Mouse (Mus musculus) T-cell, adult 2 months (primary cell): ENCODE data around the gene A530084C06Rik.

Source experiments
- DNase-seq: peaks from one replicate; pipeline ENCODE4 v3.0.0; 2022; ENCODE audit warnings: low spot score

A530084C06Rik gene

DNA sequence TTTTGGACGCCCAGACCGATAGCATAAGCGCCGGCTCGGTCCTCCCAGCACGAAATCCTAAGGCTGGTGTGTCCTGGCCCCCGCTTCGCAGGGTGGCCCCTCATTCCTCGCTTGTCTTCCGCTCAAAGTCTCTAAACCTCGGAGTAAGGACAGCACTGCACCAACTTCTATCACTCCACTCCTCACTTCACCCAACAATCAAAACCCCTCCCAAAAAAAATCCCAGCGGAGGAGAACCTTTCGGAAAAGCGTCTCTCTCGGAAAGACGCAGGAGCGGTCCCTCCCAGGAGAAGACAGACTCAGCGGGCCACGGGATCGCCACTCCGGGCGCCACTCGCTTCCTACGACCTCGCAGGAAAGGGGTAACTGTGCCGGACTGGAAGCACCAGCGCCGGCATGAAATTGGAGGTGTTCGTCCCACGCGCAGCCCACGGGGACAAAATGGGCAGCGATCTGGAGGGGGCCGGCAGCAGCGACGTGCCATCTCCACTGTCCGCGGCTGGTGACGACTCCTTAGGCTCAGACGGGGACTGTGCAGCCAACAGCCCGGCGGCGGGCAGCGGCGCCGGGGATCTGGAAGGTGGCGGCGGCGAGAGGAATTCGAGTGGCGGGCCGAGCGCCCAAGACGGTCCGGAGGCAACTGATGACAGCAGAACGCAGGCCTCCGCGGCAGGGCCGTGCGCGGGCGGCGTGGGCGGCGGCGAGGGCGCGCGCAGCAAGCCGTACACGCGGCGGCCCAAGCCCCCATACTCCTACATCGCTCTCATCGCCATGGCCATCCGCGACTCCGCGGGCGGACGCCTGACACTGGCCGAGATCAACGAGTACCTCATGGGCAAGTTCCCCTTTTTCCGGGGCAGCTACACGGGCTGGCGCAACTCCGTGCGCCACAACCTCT is at the start of gene A530084C06Rik:
Gene A530084C06Rik, minus strand, starts transcription at position 813 of the 898 bp plus-strand sequence.
- DNase-seq: peak; percentile 1

DNA sequence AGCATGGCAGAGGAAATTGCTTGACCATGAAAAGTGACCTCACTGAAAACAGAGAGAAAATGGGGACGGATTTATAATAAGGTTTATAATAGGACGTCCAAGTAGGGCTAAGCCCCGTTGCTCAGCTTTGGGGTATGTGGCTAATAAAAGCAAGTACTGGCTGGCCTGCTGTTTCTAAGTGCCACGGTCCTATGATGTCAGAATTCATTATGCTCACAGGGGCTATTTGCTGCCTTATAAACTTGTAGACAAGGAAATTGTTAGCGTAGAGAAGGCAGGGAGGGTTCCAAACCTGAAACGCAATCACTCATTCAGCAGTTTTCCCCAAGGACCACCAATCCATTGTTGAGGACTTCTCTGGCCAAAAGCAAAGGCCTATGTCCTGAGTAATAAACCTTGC is 44.8 kb upstream of the A530084C06Rik start:
- DNase-seq: no peak

DNA sequence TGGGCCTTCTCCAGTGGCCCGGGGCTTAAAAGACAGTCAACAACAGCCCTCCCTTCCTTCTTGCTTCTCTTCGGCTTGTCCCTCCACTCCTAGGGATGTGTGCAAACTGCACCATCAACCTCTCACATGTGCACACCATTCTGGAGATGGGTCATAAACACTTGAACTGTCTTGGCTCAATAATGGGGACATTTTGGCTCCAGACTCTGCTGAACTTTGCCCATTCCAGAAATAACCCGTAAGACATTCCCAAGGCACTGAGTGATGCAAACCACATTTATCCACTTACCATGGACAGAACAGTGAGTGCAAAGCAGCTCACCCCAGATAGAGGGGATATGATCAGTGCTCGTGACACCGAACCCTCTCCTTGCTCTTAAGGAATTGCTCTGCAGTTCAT is 40.4 kb upstream of the A530084C06Rik start:
- no peak for DNase-seq

DNA sequence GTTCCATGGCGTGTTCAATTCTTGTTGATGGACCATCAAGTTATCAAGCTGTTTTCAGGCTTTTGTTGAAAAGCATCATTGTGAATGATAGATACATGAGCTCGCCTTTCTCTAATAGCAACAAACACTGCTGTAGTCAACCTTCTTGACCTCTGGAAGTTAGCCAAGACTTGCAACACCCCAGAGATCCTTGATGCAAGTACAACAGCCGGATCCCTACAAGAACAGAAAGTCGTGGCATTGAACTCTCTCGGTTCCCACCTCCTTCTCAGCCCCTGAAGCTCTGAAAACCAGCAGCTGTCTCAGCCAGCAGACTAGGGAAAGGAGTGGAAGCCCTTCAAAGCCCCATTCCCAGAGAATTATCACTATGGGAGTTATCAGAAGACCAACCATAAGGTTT is 28.2 kb upstream of the A530084C06Rik start:
- no peak for DNase-seq

DNA sequence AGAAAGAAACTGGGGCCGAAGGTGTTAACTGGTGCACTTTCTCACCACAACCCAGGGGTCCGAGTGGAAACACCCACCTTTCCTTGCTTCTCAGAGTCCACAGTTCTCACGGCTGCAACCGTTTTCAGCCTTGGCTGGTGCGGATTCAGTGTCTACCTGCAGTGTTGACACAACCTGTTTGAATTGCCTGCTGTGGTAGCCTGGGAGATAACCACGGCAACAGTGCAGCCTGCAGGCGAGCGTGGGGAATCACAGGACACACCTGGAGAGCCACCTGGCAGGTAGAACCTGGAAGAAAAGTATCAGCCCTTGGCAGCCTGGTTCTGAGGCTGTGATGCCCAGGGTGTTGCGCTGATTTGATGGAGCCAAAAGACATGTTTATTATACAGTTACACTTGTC is 20.7 kb upstream of the A530084C06Rik start:
- DNase-seq: no peak

DNA sequence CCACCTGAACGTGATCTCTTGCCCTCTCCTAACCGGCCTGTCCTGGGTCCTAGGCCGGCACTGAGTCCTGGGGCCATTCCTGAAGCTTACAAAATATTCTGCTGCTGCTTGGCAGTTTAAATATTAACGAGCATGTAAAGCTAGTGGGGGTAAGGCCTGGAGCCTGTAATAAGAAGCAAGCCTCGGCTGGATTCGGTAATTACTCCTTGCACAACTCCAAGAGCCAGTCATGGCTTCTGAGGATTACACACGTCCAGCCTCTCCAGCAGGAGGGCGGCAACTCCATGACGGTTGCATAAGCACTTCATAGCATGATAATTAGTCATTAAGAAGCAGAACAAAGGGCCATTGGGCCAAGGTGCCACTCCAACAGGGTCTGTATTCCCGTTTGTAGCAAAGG is 19.3 kb upstream of the A530084C06Rik start:
- no peak for DNase-seq

DNA sequence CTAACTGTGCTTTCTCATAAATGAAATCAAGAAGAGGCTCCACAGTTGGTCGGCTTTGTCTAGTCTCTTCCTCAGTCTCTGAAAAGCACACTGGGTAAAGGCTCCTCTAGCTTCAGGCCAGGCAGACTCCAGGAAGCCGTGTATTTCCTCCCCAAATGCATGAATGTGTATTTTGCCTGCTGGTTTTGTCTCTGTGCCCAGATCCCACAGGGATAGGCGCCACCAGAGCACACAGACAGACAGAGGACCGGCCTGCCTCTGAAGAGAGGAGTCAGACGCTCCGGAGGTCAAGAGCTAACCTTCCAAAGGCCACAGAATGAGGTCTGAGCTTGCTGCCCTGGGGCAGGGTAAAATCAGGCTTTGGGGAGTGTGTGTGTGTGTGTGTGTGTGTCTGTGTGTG is 18.4 kb upstream of the A530084C06Rik start:
- no peak for DNase-seq

DNA sequence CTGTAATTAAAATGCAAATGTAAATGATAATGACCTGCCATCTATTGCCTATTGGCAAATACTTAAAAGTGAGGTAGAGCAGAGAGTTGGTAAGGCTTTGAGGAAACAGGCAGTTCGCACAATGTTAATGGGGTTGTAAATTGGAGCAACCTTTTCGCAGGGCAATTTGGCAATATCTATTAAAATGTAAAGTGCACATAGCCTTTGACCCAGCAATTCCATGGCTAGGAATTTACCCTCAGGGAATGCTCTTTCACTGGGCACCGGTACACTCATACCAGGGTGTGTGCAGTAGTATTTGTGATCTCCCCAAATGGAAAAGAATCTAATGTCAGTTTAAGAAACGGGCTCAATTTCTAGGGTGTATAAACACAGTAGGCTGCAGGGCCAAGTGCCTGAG is 17.6 kb upstream of the A530084C06Rik start:
- DNase-seq: no peak

DNA sequence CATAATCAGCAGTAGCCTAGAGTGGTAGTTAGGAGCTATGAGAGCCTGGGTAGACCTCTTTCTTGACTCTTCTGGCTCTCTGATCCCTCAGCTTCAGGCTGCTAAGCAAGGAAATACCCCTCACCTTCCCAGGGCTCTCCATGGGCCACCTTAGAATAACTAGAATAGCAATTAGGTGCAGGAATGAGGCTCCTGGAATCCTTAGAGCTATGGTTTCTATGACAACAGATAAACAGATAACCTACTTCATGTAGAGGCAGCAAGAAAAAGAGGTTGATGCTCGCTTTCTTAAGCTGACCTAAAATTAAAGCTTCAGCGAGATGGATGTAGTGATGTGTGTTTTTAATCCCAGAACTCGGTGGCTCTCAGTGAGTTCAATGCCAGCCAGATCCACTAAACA is 15.5 kb upstream of the A530084C06Rik start:
- no peak for DNase-seq

DNA sequence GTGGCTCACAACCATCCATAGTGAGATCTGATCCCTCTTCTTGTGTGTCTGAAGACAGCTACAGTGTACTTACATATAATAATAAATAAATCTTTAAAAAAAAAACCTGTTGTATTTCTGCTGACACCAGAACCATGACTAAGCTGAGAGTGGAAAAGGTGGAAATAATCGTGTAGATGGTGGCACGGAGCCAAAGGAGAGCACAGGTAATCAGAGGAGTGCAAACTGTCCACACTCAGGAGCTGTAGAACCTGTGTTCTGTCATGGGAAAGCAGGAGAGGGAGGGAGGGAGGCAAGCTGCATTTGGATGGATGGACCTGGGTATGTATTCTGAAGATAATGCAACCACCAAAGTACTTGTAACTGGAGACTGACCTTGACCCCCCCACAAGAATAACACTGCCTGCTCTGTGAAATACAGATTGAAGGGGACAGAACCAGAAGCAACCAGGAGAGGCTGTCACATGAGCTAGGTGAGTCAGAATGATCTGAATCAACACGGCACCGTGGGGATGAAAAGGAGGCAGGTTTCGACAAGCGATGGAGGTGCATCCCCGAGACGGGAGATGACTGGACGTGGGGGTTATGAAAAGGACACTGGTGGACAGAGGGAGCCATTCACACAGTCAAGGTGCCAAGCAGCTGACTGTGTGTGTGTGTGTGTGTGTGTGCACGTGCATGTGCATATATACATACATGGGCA is 13.8 kb upstream of the A530084C06Rik start:
- no peak for DNase-seq

DNA sequence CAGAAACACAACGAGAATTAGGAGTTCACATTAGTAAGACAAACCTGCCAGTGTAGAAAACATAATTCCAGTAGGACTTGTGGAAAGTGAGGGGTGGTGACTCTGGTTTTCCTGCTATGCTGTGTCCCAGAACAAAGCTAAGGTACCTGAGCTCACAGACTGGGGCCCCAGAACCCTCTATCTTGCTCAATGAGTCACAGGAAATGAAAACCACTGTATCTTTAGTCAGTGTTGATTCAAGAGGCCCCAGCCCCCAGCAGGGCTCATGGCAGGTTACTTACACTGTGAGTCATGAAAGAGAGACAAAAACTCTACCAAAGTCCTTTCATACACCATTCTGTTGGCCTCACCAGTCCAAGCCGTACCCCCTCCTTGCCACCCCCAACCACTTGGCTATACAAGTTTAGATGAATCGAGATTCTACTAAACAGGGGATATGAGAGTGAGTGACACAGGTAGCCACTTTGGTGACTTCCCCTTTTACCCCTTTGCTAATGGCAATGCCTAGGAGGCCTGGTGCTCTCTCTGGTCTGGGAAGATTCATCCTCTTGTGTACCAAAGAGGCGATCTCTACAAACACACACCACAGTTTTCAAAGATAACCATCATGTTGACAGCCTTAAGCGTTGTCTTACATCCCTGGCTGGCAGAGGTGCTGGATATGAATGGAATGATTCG is 8.6 kb upstream of the A530084C06Rik start:
- no peak for DNase-seq

DNA sequence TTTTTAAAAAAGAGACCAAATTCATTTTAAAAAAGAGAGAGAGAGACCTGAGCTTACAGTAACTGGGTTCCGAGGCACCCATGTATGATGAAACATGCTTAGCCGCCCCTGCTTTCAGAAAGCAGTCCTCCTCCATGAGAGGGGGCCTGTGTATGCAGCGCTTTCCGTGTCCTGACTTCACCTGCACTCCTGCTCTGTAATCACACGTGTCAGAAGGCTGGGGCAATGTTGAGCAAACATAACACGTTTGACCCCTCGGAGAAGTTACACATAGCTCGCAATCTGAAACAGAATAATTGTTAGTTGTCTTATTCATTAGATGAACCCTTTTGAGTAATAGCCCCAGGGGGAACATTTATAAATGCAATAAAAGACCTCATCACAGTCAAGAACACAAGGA is 8.0 kb upstream of the A530084C06Rik start:
- DNase-seq: no peak

DNA sequence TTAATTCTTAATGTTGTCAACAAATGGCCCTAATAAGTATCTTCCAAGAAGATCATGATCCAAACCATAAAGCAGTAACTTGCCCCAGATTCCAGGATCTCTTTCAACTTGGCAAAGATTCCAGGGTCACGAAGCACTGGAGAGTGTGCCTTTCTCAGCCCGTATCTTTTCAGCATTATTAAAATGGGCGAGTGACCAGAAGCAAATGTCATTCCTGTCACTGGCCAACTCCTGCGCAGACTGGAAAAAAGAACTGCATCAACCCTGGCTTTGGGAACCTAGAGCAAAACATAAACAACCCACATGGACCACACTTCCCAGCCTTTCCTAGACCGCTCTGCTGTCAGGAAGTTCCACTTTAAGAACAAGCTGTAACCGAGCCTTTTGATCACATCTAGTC is 5.3 kb upstream of the A530084C06Rik start:
- DNase-seq: no peak

DNA sequence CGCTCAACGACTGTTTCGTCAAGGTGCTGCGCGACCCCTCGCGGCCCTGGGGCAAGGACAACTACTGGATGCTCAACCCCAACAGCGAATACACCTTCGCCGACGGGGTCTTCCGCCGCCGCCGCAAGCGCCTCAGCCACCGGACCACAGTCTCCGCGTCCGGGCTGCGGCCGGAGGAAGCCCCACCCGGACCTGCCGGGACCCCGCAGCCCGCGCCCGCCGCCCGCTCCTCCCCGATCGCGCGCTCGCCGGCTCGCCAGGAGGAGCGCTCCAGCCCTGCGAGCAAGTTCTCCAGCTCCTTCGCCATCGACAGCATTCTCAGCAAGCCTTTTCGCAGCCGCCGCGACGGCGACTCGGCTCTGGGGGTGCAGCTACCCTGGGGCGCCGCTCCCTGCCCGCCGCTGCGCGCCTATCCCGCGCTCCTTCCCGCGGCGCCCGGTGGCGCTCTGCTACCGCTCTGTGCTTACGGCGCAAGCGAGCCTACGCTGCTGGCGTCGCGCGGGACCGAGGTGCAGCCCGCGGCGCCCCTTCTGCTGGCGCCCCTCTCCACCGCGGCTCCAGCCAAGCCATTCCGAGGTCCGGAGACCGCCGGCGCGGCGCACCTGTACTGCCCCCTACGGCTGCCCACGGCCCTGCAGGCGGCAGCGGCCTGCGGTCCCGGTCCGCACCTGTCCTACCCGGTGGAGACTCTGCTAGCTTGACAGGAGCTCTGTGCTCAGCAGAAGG is 449 bp upstream of the A530084C06Rik start:
- peak; percentile 15 for DNase-seq

DNA sequence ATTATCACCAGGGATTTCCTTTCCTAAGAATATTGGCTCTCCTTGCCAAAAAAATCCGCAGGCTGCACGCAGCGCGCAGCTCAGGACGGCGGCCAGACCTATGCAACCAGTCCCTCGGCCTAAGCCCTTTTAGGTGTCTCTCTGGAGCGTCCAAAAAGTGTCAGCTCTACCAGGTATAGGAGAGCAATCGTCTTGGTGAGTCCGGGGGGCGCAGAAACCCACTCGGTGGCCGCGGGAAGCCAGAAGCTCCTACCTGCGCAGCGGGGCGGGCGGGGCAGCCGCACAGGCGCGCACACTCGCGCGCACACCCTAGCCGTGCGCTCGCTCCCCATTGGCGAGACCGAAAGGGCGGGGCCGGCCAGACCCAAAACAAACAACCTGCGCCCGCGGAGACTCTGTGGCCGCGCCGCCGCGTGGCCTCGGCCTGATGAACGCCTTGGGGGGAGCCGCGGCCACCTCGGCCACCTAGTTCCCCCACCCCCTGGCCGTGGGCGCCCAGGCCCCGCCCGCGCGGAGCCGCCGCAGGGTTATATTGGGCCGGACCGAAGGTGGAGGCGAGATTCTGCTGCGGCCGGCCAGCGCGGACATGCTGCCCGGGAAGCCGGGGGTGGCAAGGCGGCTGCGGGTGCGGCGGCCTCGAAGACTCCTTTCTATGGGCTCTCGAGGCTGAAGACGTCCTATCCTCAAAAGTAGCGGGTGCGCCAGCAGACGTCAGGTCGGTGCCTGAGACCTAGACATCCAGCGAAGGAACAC is 1.2 kb downstream of the A530084C06Rik start:
- peak; percentile 0 for DNase-seq

DNA sequence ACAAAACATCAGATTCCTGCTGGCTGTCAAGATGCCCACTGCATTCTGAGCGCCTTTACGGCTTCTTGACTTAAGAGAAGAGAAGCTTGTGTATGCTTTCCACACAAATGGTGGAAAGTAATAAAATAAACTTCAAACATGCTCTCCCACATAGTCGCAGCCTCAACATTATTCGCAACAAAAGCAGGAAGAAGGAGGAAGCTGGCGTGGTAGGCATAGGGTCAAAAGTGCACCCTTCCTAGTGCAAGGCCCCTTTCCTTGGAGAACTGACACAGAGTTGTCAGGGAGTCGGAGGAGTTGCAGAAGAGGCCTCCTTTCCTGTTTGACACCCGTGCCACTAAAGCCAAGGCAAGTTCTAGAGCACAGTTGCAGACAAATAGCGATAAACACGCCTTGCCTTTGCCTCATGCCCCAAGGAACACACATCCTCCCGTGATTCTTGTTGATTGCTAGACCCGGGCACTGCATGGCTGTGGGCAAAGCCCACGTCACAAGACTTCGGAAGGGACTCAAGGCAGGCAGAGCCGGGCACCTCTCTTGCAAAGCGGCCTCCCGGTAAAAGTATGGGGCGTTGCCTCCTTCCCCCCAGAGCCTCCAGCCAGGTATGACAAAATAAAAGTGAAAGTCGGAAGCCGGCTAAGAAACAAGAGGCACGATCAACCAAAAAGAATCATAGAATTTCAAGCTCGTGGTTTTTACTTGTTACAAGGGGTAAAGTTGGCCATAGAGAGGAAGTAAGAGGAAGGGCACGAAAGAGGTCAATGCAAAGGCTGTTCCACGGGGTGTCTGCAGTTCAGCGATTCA is 2.0 kb downstream of the A530084C06Rik start:
- peak; percentile 6 for DNase-seq

DNA sequence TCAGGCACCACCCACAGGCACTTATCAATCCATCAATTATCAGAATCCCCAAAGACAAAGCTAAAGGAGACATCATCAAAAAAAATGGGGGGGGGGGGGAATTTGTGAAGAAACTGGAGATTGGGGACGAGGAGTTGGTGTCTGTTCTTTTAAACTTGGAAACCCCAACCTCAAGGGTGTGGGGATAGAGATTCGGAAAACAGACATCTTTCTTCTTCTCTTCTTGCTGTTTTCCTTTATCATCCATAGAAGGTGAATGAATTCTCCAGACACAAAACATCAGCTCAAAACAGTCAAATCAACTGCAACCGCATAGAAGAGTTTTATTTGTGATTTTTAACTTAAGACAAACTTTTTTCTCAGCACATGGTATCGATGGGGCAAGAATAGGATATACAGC is 3.3 kb downstream of the A530084C06Rik start, which contains the start of gene Foxq1:
Gene Foxq1, plus strand, starts transcription at position 301 of the 400 bp plus-strand sequence.
- DNase-seq: no peak

DNA sequence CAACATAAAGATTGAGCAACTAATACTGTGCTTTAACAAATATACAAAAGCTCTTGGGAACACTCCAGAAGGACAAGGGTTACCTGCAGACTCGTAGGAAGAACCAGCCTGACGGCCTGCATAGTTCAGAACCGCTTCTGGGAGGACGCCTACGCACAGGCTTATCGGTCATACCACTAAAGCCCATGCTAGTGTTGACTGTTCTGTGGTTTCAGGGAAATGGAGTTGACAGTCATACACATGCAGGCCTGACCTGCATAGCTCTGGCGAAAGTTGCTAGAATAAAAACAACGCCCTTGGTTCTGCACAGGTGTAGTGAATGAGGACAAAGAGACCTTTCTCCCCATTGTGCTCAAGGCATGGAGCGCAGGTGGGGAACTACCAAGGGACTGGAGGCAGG is 11.5 kb downstream of the A530084C06Rik start:
- DNase-seq: no peak

DNA sequence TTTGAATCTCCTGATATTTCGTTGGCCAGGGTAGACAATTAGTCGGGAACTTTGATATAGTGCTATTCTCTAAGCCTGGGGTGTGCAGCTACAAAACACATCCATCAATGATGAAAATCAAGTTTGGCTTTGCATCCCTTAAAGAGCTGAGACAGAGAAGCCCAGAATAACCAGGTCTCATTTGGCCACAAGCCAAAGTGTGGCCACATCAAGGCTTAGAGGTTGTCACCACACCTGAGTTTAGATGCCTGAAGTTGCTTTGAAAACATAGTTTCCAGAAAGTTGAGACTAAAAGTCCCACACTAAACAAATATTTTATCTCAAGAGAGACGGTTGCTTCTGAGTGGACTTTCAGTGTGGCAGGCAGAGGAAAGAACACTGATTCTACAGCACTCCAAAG is 11.9 kb downstream of the A530084C06Rik start:
- no peak for DNase-seq

DNA sequence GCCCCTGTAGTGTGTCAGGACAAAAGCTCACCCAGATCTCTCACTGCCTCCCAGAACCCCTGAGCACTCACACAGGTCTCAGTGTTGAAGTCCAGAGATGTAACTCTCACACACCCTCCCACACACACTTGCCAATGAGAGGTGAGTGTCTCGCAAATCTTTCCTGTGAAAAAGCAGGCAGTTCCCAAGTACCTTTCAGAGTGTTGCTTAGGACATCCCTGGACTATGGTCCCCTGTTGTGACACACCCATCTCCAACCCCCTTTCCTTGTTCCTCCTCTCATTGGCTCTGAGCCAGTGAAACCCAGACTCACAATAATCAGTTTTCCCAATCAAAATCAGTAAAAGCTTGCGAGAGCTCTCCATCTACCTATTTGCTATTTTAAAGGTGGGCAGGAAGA is 12.3 kb downstream of the A530084C06Rik start:
- DNase-seq: no peak
